Mouse (Mus musculus): Measurements from ENCODE around the gene AI854703.

- no peak for TF ChIP-seq CTCF (IDR thresholded peaks at IDR 0.05; ENCODE audit: low read depth, low read length)
- TF ChIP-seq TAL1 (conservative IDR thresholded peaks at IDR 0.05; ENCODE audit: low read depth, low read length): no peak
- no peak for TF ChIP-seq GATA1 (IDR thresholded peaks at IDR 0.05; ENCODE audit: borderline replicate concordance, low read length)
- TF ChIP-seq GATA2 (IDR thresholded peaks at IDR 0.05; ENCODE audit: borderline replicate concordance, low read depth, low read length): no peak
- TF ChIP-seq POLR2AphosphoS5 (IDR thresholded peaks at IDR 0.05; ENCODE audit: insufficient replicate concordance, low read depth, low read length): no peak
Observed at GRCm38 (mm10) chr6:48623460-48623859, 3.1 kb upstream of the AI854703 start.
